Mouse (Mus musculus): ENCODE measurements around the gene Nol12. TPM values are rescaled to one million over a fixed set of nuclear protein-coding genes. Genes with fewer than 3 reads are reported as not detected.

The Nol12 gene
- polyA plus RNA-seq, 1 experiment from 2014 or later = 43.8 TPM

DNA sequence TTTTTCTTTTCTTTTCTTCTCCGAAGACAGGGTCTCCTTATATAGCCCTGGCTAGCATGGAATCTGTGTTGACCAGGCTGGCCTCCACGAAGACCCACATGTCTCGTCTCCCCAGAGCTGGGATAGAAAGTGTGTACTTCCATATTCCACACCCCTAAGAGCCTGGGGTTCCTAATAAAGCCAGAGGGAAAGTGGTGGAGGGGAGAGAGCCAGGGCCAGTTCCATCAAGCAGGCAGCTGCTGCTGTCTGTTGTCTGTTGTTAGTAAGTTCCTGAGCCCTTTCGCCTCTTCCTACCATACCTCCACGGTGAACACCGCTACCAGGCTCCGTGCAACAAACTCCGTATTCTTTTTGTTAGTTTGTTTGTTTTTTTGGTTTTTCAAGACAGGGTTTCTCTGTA is 6.2 kb upstream of the Nol12 start:
- Histone ChIP-seq H3K27ac (no peak overlapping the region; the same call in 1 of the 2 replicates), H3K4me3 (replicated peaks; ENCODE audit: low read depth, low read length) (no peak overlapping the region), H3K9me3 (replicated peaks; ENCODE audit: low read length) (no peaks in the 10 kb centered on the region), H3K27me3 (ENCODE audit: insufficient read depth, low read length) (no peaks in the 10 kb centered on the region), H3K4me2 (ENCODE audit: low read length) (peak overlapping the region; percentile 70), H3K4me1 (replicated peaks; ENCODE audit: insufficient read depth, low read length) (peaks cover 25% of the 10 kb centered on the region), H3K9ac (ENCODE audit: low read depth, low read length) (no peak overlapping the region), H3K36me3 (ENCODE audit: insufficient read depth, low read length) (no peaks in the 10 kb centered on the region)
- 50% methylated on average over 8 of the region's 8 CpGs for WGBS
- ATAC-seq (replicated peaks; ENCODE audit: low FRiP score, low read depth) (no peak), DNase-seq (ENCODE audit: low spot score) (no peak)
- no peak for TF ChIP-seq CTCF (IDR thresholded peaks at IDR 0.05; ENCODE audit: low read depth)

DNA sequence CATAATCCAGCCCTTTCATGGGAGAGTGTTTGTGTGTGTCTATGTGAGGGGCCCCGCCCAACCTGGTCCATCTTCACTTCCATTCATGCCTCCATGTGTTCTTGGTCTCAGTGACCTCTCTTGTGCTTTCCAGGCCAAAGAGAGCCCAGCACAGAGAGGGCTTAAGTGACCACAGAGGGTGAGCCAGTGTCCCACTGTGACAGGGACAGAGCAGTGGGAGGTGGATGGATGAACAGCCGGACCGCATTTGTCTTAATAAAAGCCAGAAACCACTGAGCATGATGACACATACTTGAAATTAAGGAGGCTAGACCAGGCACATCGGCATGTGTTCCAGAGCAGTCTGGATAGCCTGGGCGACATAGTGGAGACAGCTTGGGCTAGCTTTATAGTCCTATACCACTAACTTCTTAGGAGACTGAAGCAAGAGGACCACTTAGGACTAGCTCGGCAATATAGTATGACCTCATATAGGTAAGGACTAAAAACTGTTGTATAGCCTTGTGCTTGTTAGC is 4.5 kb upstream of the Nol12 start:
- Histone ChIP-seq H3K4me2 (ENCODE audit: low read length) (no peak overlapping the region), H3K27ac (no peak overlapping the region), H3K36me3 (ENCODE audit: insufficient read depth, low read length) (no peaks in the 10 kb centered on the region), H3K4me1 (replicated peaks; ENCODE audit: insufficient read depth, low read length) (peaks cover 22% of the 10 kb centered on the region), H3K27me3 (ENCODE audit: insufficient read depth, low read length) (no peaks in the 10 kb centered on the region), H3K9ac (ENCODE audit: low read depth, low read length) (no peak overlapping the region), H3K9me3 (replicated peaks; ENCODE audit: low read length) (no peaks in the 10 kb centered on the region), H3K4me3 (replicated peaks; ENCODE audit: low read depth, low read length) (no peak overlapping the region)
- 93% methylated on average over 6 of the region's 6 CpGs for WGBS
- no peak for TF ChIP-seq CTCF (IDR thresholded peaks at IDR 0.05; ENCODE audit: low read depth)
- ATAC-seq (replicated peaks; ENCODE audit: low FRiP score, low read depth) (no peak), DNase-seq (ENCODE audit: low spot score) (no peak)

DNA sequence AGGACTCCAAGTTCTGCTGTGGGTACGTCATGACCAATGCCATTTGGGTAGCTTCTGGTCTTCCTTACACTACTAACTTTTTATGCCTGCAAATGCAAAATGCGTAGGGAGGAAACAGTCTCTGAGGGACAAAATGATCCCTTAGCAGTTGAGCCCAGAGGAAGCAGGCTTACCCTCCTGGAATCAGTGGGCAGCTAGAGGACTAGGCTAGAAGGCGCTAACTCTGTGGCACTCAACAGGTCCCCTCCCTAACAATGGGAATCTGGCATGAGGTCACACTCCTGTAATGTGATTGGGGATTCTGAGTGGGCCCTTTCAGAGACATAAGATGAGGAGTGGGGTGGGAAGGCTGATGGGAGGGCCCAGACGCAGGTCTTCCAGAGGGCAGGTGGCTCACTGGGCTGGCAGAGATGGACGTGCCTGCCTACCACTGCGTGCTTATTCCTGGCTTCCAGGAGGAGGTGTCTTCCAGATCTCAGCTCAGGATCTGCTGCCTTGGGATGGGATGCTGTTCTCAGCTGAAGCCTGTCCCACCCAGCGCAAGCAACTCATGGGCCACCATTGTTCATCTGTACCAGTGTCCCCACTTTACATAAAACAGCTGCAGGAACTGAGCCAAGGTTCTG is 3.8 kb upstream of the Nol12 start:
- H3K27me3 ChIP-seq (ENCODE audit: insufficient read depth, low read length) = no peaks in the 10 kb centered on the region
- H3K9me3 ChIP-seq (replicated peaks; ENCODE audit: low read length) = no peaks in the 10 kb centered on the region
- DNase-seq (ENCODE audit: low spot score) (no peak), ATAC-seq (replicated peaks; ENCODE audit: low FRiP score, low read depth) (no peak)
- H3K27ac ChIP-seq = no peak overlapping the region
- H3K9ac ChIP-seq (ENCODE audit: low read depth, low read length) = no peak overlapping the region
- no peaks in the 10 kb centered on the region for H3K36me3 ChIP-seq (ENCODE audit: insufficient read depth, low read length)
- H3K4me2 ChIP-seq (ENCODE audit: low read length) = no peak overlapping the region
- H3K4me3 ChIP-seq (replicated peaks; ENCODE audit: low read depth, low read length) = no peak overlapping the region
- WGBS = 87% methylated on average over 7 of the region's 7 CpGs
- peaks cover 21% of the 10 kb centered on the region for H3K4me1 ChIP-seq (replicated peaks; ENCODE audit: insufficient read depth, low read length)
- no peak for TF ChIP-seq CTCF (IDR thresholded peaks at IDR 0.05; ENCODE audit: low read depth)

DNA sequence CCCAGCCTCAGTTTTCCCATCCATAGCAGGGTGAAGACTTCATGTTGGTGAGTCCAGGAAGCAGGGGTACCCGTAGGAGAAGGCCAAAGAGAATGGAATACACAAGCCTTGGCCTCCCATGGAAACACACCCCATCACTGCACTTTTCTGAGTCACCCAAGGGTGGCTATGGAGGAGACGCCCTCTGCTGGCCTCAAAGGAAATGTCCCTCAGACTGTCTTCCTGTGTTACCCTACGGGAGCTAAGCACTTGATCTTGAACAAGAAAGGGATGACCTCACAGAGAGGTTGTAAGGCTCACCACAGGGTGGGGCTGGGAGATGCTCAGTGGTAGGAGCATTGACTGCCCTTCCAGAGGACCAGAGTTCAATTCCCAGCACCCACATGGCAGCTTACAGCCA is 3.2 kb upstream of the Nol12 start:
- ATAC-seq (replicated peaks; ENCODE audit: low FRiP score, low read depth) = no peak
- no peak overlapping the region for H3K4me3 ChIP-seq (replicated peaks; ENCODE audit: low read depth, low read length)
- H3K4me2 ChIP-seq (ENCODE audit: low read length) = no peak overlapping the region
- no peaks in the 10 kb centered on the region for H3K27me3 ChIP-seq (ENCODE audit: insufficient read depth, low read length)
- no peaks in the 10 kb centered on the region for H3K9me3 ChIP-seq (replicated peaks; ENCODE audit: low read length)
- H3K9ac ChIP-seq (ENCODE audit: low read depth, low read length) = no peak overlapping the region
- 17% methylated on average over 3 of the region's 3 CpGs for WGBS
- no peaks in the 10 kb centered on the region for H3K36me3 ChIP-seq (ENCODE audit: insufficient read depth, low read length)
- peak; percentile 77 for TF ChIP-seq CTCF (IDR thresholded peaks at IDR 0.05; ENCODE audit: low read depth)
- no peak overlapping the region for H3K27ac ChIP-seq
- peak; percentile 68 for DNase-seq (ENCODE audit: low spot score)
- H3K4me1 ChIP-seq (replicated peaks; ENCODE audit: insufficient read depth, low read length) = peaks cover 17% of the 10 kb centered on the region

DNA sequence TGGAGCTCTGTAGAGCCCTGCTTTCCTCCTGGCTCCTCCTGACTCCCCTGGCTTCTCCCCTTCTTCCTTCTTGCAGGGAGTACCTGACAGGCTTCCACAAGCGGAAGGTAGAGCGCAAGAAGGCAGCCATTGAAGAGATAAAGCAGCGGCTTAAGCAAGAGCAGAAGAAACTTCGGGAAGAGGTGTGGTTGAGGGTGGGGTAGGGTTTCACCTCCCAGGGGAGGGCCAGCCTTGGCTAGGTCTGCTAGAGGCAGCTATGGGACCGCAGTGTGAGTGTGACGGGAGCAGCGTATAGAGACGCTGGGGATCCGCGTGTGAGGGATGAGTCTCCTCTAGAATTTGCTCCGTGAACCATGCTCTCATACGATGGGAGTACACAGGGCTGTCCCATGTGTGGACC is 1.7 kb downstream of the Nol12 start:
- 91% methylated on average over 12 of the region's 12 CpGs for WGBS
- 0 out of 2 replicates have a peak, but pooled peaks cover 6% of the 10 kb centered on the region for H3K4me1 ChIP-seq (replicated peaks; ENCODE audit: insufficient read depth, low read length)
- no peaks in the 10 kb centered on the region for H3K27me3 ChIP-seq (ENCODE audit: insufficient read depth, low read length)
- no peak overlapping the region for H3K27ac ChIP-seq
- no peak for DNase-seq (ENCODE audit: low spot score)
- no peak overlapping the region for H3K4me3 ChIP-seq (replicated peaks; ENCODE audit: low read depth, low read length)
- TF ChIP-seq CTCF (IDR thresholded peaks at IDR 0.05; ENCODE audit: low read depth) = no peak
- H3K4me2 ChIP-seq (ENCODE audit: low read length) = no peak overlapping the region
- no peak overlapping the region for H3K9ac ChIP-seq (ENCODE audit: low read depth, low read length)
- no peaks in the 10 kb centered on the region for H3K9me3 ChIP-seq (replicated peaks; ENCODE audit: low read length)
- no peak for ATAC-seq (replicated peaks; ENCODE audit: low FRiP score, low read depth)
- peaks cover 35% of the 10 kb centered on the region for H3K36me3 ChIP-seq (ENCODE audit: insufficient read depth, low read length)

DNA sequence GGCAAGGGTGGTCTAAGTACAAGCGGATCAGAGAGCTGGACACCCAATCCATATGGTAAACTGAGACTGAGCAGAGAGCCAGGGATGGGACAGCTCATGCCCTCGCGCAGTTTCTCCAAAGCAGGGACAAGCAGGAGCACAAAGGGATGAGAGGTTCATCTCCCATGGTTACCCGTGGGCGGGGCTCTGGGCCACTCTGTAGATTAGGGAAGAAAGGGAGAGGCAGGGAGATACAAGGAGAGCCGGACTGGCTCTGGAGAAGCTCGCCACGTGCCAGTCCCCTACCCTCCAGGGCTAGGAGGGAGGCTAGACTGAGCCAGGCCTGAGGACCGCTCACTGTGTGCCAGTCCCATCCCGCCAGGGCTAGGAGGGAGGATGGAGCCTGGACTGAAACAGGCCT is 2.6 kb downstream of the Nol12 start:
- DNase-seq (ENCODE audit: low spot score) (no peak), ATAC-seq (replicated peaks; ENCODE audit: low FRiP score, low read depth) (no peak)
- no peaks in the 10 kb centered on the region for H3K9me3 ChIP-seq (replicated peaks; ENCODE audit: low read length)
- TF ChIP-seq CTCF (IDR thresholded peaks at IDR 0.05; ENCODE audit: low read depth) = no peak
- no peaks in the 10 kb centered on the region for H3K27me3 ChIP-seq (ENCODE audit: insufficient read depth, low read length)
- no peak overlapping the region for H3K27ac ChIP-seq
- no peak overlapping the region for H3K4me2 ChIP-seq (ENCODE audit: low read length)
- H3K4me3 ChIP-seq (replicated peaks; ENCODE audit: low read depth, low read length) = no peak overlapping the region
- 89% methylated on average over 10 of the region's 10 CpGs for WGBS
- H3K4me1 ChIP-seq (replicated peaks; ENCODE audit: insufficient read depth, low read length) = 0 out of 2 replicates have a peak, but pooled peaks cover 6% of the 10 kb centered on the region
- no peak overlapping the region for H3K9ac ChIP-seq (ENCODE audit: low read depth, low read length)
- peaks cover 36% of the 10 kb centered on the region for H3K36me3 ChIP-seq (ENCODE audit: insufficient read depth, low read length)
